Mouse (Mus musculus) left cerebral cortex, adult 11 months (tissue): Measurements from ENCODE around the gene Slc10a7.
"Not testable (repeated sequence)": the region's sequence is repeated elsewhere in the genome, so short reads cannot be mapped to it uniquely, and the experiment has no call there.

Experiments
- DNase-seq: peaks from one replicate; pipeline ENCODE4 v3.0.0; 2022; ENCODE audit warnings: low spot score

Gene Slc10a7

GRCm38 (mm10) chr8:78509273-78510031 lies at the start of gene Slc10a7:
Slc10a7 (plus strand) TSS chr8:78509346.
- peak; percentile 84 for DNase-seq

- no peak for DNase-seq
Measured at GRCm38 (mm10) chr8:78463941-78464340, 45.2 kb upstream of the Slc10a7 start.

GRCm38 (mm10) chr8:78467889-78468288 lies 41.3 kb upstream of the Slc10a7 start:
- no peak for DNase-seq

- DNase-seq, result no peak
Measured at GRCm38 (mm10) chr8:78477051-78477829, 31.9 kb upstream of the Slc10a7 start.

- DNase-seq, result no peak
Measured at GRCm38 (mm10) chr8:78489733-78490132, 19.4 kb upstream of the Slc10a7 start.

- no peak for DNase-seq
Measured at GRCm38 (mm10) chr8:78493031-78493430, 16.1 kb upstream of the Slc10a7 start.

- not testable (repeated sequence) for DNase-seq
Measured at GRCm38 (mm10) chr8:78496273-78496672, 12.9 kb upstream of the Slc10a7 start.

GRCm38 (mm10) chr8:78502706-78503105 lies 6.4 kb upstream of the Slc10a7 start:
- no peak for DNase-seq

GRCm38 (mm10) chr8:78507979-78508718 lies 997 bp upstream of the Slc10a7 start:
- peak; percentile 31 for DNase-seq

- peak; percentile 81 for DNase-seq
Measured at GRCm38 (mm10) chr8:78508719-78509272, 350 bp upstream of the Slc10a7 start, which contains the start of gene Rbmxl1. Rbmxl1 (minus strand) TSS chr8:78508898.

GRCm38 (mm10) chr8:78510094-78510493 lies 948 bp downstream of the Slc10a7 start:
- DNase-seq, result no peak

- DNase-seq, result no peak
Measured at GRCm38 (mm10) chr8:78510926-78511325, 1.8 kb downstream of the Slc10a7 start.

GRCm38 (mm10) chr8:78513106-78513505 lies 4.0 kb downstream of the Slc10a7 start:
- no peak for DNase-seq

- no peak for DNase-seq
Measured at GRCm38 (mm10) chr8:78514706-78515105, 5.6 kb downstream of the Slc10a7 start.

GRCm38 (mm10) chr8:78515132-78515531 lies 6.0 kb downstream of the Slc10a7 start:
- DNase-seq, result no peak

GRCm38 (mm10) chr8:78533981-78534380 lies 24.8 kb downstream of the Slc10a7 start:
- DNase-seq, result no peak

GRCm38 (mm10) chr8:78536716-78537115 lies 27.6 kb downstream of the Slc10a7 start:
- no peak for DNase-seq

- DNase-seq, result no peak
Measured at GRCm38 (mm10) chr8:78537795-78538194, 28.6 kb downstream of the Slc10a7 start.

- not testable (repeated sequence) for DNase-seq
Measured at GRCm38 (mm10) chr8:78542670-78543069, 33.5 kb downstream of the Slc10a7 start.

- no peak for DNase-seq
Measured at GRCm38 (mm10) chr8:78543621-78544020, 34.5 kb downstream of the Slc10a7 start.

GRCm38 (mm10) chr8:78544545-78544944 lies 35.4 kb downstream of the Slc10a7 start:
- no peak for DNase-seq
